Mouse (Mus musculus): ENCODE results near the gene Gm4869.

DNA sequence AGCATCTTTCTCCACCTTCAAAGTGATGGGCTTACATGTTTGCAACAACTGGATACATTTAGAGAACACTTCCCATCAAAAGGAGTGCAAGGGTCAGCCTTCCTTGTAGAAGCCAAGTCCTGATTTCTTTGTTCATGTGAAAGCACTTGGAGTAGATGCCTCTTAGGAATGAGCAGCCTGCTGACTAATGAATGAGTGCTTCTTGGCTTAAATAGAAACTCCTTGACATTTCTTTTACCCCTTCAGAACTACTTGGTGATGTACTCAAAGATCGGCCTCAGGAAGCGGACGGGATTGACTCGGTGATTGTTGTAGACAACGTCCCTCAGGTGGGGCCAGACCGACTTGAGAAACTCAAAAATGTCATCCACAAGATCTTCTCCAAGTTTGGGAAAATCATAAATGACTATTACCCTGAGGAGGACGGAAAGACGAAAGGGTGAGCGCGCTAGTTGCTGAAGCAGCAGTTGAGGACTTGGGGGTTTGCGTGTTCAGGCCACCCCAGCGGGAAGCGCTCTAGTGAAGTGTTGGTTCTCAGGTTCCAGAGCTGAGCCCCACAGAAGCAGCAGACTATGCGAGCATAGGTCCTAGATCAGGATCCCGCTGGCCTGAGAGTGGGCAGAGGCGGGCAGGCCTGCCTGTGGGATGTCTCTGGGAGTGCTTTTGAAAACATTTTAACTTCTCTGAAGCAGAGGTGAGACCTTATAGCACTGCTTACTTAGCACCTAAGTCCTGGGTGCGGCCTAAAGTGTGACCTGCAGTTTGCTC, 20.2 kb upstream of the Gm4869 start:
- TF ChIP-seq CTCF (IDR thresholded peaks at IDR 0.05; ENCODE audit: low read depth) (no peak), EP300 (IDR thresholded peaks at IDR 0.05; ENCODE audit: low read depth) (no peak)

Data from liver, postnatal 0 days (tissue).